Comparison of ENCODE assay signal across 9 mouse cellular contexts in genomic region chr9:113719063-113719462, GRCm38 (mm10). TPM values are rescaled to one million over a fixed set of nuclear protein-coding genes. Genes with fewer than 3 reads are reported as not detected.
DNase-seq lines count a peak whose midpoint lies in the region; ATAC-seq and TF ChIP-seq lines count a peak whose summit lies in the region.
"Had no signal": no experiment of that assay in that cellular context is flagged by ENCODE, and none has a peak within 500 bp of the region (broad histone marks: within the 10 kb centered on the region; RNA-seq: fewer than 3 reads in every experiment).

No protein-coding gene starts in this region.

- TF ChIP-seq CTCF in cerebellum, adult 2 months (IDR thresholded peaks at IDR 0.05; ENCODE audit: borderline replicate concordance, insufficient read depth, low read depth, low read length), result peak; percentile 39; the same call in 1 of the 2 replicates
- TF ChIP-seq CTCF in liver, embryonic 14.5 days (IDR thresholded peaks at IDR 0.05; ENCODE audit: low read depth), result peak; percentile 65
- TF ChIP-seq CTCF in brain, embryonic 14.5 days (IDR thresholded peaks at IDR 0.05; ENCODE audit: borderline replicate concordance, extremely low read depth, insufficient read depth, insufficient read length), result peak; percentile 65; the same call in 1 of the 2 replicates
- TF ChIP-seq CTCF in kidney, adult 2 months (conservative IDR thresholded peaks at IDR 0.05; ENCODE audit: insufficient read depth, insufficient read length, low read depth, low read length), result peak; percentile 61

- 24% methylated on average over 5 of the region's 5 CpGs for WGBS in cerebellum, adult 2 months
- WGBS in liver, embryonic 14.5 days (ENCODE audit: insufficient replicate concordance), result 51% methylated on average over 5 of the region's 5 CpGs
- WGBS in kidney, adult 2 months, result 43% methylated on average over 5 of the region's 5 CpGs

- no peaks in the 10 kb centered on the region for H3K9me3 ChIP-seq in liver, embryonic 14.5 days (ENCODE audit: control insufficient read depth, low read length)

- no peak for DNase-seq in cerebellum, adult 2 months
- DNase-seq in cerebellum, adult 9-11 months, result no peak
- no peak for DNase-seq in liver, embryonic 14.5 days (ENCODE audit: low read depth in 3 of 3, low spot score in 3 of 3)
- DNase-seq in liver, result no peak
- peak; percentile 69 for DNase-seq in brain, embryonic 14.5 days (ENCODE audit: low read depth)
- DNase-seq in kidney, adult 2 months, result peak; percentile 44
- peak; percentile 34 for DNase-seq in mesoderm, embryonic 11.5 days (ENCODE audit: low read depth, low spot score)
- DNase-seq in urinary bladder, postnatal 10 days (ENCODE audit: low spot score), result no peak

- H3K27ac ChIP-seq in cerebellum, adult 2 months (ENCODE audit: insufficient read depth, low read length), result no peak overlapping the region
- H3K27ac ChIP-seq in liver, embryonic 14.5 days, result no peak overlapping the region
- H3K27ac ChIP-seq in kidney, adult 2 months (ENCODE audit: insufficient read depth, low read depth, low read length), result no peak overlapping the region

- H3K9ac ChIP-seq in liver, embryonic 14.5 days (replicated peaks), result no peak overlapping the region

- no peak overlapping the region for H3K4me3 ChIP-seq in cerebellum, adult 2 months (replicated peaks; ENCODE audit: insufficient read depth, low read depth, low read length)
- H3K4me3 ChIP-seq in liver, embryonic 14.5 days (ENCODE audit: insufficient read depth in 1 of 2, low read depth in 2 of 2, low read length in 2 of 2), result no peak overlapping the region
- no peak overlapping the region for H3K4me3 ChIP-seq in kidney, adult 2 months (ENCODE audit: insufficient read depth, low read depth, low read length)
- H3K4me3 ChIP-seq: myocyte had no signal

- no peak for ATAC-seq in liver, embryonic 14.5 days (ENCODE audit: insufficient read depth)

- no peak overlapping the region for H3K4me2 ChIP-seq in liver, embryonic 14.5 days (ENCODE audit: low read depth)

- no peaks in the 10 kb centered on the region for H3K36me3 ChIP-seq in liver, embryonic 14.5 days (replicated peaks; ENCODE audit: control insufficient read depth, insufficient read depth, low read depth)
- no peaks in the 10 kb centered on the region for H3K36me3 ChIP-seq in kidney, adult 2 months (ENCODE audit: control insufficient read depth, insufficient read depth, low read length)

- no peak for TF ChIP-seq POLR2A in cerebellum, adult 2 months (IDR thresholded peaks at IDR 0.05; ENCODE audit: borderline replicate concordance, insufficient read depth, low read length)
- no peak for TF ChIP-seq POLR2A in brain, embryonic 14.5 days (IDR thresholded peaks at IDR 0.05; ENCODE audit: borderline replicate concordance, extremely low read depth, insufficient read depth, insufficient read length, poor library complexity, severe bottlenecking)
- TF ChIP-seq POLR2A in kidney, adult 2 months (IDR thresholded peaks at IDR 0.05; ENCODE audit: low read depth, low read length), result no peak

- H3K4me1 ChIP-seq in cerebellum, adult 2 months (ENCODE audit: control insufficient read depth, insufficient read depth, low read length), result no peaks in the 10 kb centered on the region
- H3K4me1 ChIP-seq in liver, embryonic 14.5 days (replicated peaks; ENCODE audit: control insufficient read depth in 2 of 2, insufficient read depth in 2 of 2, low read length in 1 of 2), result peaks cover 0 to 3% of the 10 kb centered on the region in 2 experiments; a peak in 2 of 4 replicates
- no peaks in the 10 kb centered on the region for H3K4me1 ChIP-seq in kidney, adult 2 months (ENCODE audit: control insufficient read depth, insufficient read depth, low read length)

- no peaks in the 10 kb centered on the region for H3K27me3 ChIP-seq in cerebellum, adult 2 months (ENCODE audit: control insufficient read depth, insufficient read depth, low read length)
- H3K27me3 ChIP-seq in liver, embryonic 14.5 days (ENCODE audit: control insufficient read depth, insufficient read depth, low read length), result no peaks in the 10 kb centered on the region
- no peaks in the 10 kb centered on the region for H3K27me3 ChIP-seq in kidney, adult 2 months (replicated peaks; ENCODE audit: control insufficient read depth, insufficient read depth, low read length)

- TF ChIP-seq EP300 in liver, embryonic 14.5 days (IDR thresholded peaks at IDR 0.05; ENCODE audit: low read depth), result no peak

RNA-seq across cellular contexts. Expression of gene Pdcd6ip, which starts 11.0 kb away (rescaled TPM):
- 52.9 and 56.1 TPM in 2 replicates for polyA plus RNA-seq in cerebellum, adult 2 months (2012; rRNA removed)
- polyA plus RNA-seq in liver, embryonic 14.5 days (2012; rRNA removed), result 16.4 and 23.4 TPM in 2 replicates
- polyA plus RNA-seq in liver, embryonic 14.5 days (2014; fragmentation: Nextera tagmentation; extraction: Ambion mirVana), result 29.4 and 35.3 TPM in 2 replicates
- 42.9 and 46.2 TPM in 2 replicates for polyA plus RNA-seq in brain, embryonic 14.5 days (2012; rRNA removed)
- 59.9 and 69.9 TPM in 2 replicates for polyA plus RNA-seq in kidney, adult 2 months (2012; rRNA removed)

RNA-seq across cellular contexts. Expression of gene Clasp2, which starts 22.2 kb away (rescaled TPM):
- 145 and 149 TPM in 2 replicates for polyA plus RNA-seq in cerebellum, adult 2 months (2012; rRNA removed)
- polyA plus RNA-seq in liver, embryonic 14.5 days (2012; rRNA removed), result 3.1 and 4.7 TPM in 2 replicates
- polyA plus RNA-seq in liver, embryonic 14.5 days (2014; fragmentation: Nextera tagmentation; extraction: Ambion mirVana), result 8.8 and 11.6 TPM in 2 replicates
- polyA plus RNA-seq in brain, embryonic 14.5 days (2012; rRNA removed), result 107 and 135 TPM in 2 replicates
- 8.3 and 9.1 TPM in 2 replicates for polyA plus RNA-seq in kidney, adult 2 months (2012; rRNA removed)

Comparison
In these comparisons a context has a peak if more than half of its experiments do, and no peak if none do; other contexts are left out.
1. DNase-seq: peak in brain, embryonic 14.5 days (single experiment), kidney, adult 2 months (single experiment) and mesoderm, embryonic 11.5 days (single experiment); none in cerebellum, adult 2 months (0 of 2), cerebellum, adult 9-11 months (single experiment), liver, embryonic 14.5 days (0 of 3), liver (single experiment) and urinary bladder, postnatal 10 days (single experiment).
2. Peak in every context shown above with its lines, with median percentiles within 50 percentile points of each other: CTCF ChIP-seq.